Mouse (Mus musculus) cerebellum, adult 11-12 months (tissue): ENCODE measurements around the gene Stil.
"Not testable (repeated sequence)": the region's sequence is repeated elsewhere in the genome, so short reads cannot be mapped to it uniquely, and the experiment has no call there.

Experiments used
- DNase-seq: peaks from one replicate; pipeline ENCODE4 v3.0.0; 2022

The Stil gene

DNA sequence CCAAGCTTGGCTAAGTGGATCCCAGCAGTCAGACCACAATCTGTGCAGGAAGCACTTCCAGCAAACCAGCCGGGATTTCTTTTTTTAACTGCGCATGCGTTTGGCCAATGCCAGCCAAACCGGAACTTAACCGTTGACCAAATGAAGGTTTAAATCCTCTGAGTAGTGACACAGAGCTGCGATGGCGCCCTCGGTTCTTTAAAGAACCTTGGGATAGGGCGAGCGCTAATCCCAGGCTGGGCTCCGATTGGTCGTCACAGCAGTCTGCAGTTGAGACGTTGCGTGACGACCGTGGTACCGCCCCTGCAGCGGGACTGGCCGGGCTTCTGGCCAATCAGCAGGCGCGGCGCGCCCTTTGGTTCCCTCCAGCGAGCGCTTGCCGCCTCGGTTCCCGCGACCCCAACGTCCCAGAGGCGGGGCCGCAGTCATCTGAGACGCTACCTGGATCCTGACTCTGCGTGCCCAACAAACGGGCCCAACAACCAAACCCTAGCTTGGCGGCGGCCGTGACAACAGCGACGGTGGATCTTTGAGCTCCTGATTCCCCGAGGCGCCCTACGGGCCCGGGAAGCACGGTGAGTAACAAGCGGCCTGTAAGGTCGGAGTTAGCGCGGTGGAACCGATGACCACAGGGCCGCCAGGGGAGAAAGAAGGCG, at the start of gene Stil:
TSS of gene Stil (plus strand) at position 387 of the 656 bp plus-strand sequence.
- DNase-seq = peak; percentile 96

DNA sequence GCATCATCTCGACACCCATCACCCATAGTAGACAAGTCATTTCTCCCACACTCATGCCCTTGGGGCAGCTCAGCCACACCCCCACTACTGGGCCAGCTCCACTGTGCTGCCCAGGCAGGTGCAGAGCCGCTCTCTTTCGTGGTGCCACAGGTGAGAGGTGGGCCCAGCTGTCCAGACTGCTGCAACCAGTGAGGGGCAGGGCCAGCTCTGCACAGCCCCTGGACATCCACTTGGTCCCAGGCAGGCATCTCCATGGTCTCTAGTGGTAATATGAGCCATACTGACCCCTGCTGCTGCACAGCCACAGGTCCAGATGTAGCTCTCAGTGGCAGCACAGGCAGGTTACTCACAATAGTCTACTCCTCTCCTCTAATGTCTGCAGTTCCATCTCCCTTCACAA, 46.8 kb upstream of the Stil start:
- DNase-seq = no peak

- DNase-seq = no peak
These were observed 42.6 kb upstream of the Stil start for GRCm38 (mm10) chr4:114957403-114957802.

- no peak for DNase-seq
These were observed 41.7 kb upstream of the Stil start for GRCm38 (mm10) chr4:114958231-114958630.

DNA sequence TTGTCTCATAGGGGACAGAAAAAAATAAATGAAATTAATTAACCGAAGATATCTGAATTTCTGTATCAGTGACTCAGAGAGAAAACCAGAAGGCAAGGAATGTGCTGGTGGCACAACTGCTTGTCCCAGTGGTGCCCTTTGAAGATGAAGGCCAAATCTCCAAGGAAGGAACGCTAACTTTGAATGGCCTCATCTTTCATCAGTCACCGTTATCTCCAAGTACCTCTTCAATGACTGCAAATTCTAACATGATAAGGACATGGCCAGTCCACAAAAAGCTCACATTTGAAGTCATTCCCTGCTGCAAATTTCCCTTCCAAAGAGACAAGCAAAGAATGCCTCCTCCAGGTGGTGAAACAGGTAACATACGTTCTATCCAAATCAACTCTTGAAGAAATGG, 41.2 kb upstream of the Stil start:
- no peak for DNase-seq

DNA sequence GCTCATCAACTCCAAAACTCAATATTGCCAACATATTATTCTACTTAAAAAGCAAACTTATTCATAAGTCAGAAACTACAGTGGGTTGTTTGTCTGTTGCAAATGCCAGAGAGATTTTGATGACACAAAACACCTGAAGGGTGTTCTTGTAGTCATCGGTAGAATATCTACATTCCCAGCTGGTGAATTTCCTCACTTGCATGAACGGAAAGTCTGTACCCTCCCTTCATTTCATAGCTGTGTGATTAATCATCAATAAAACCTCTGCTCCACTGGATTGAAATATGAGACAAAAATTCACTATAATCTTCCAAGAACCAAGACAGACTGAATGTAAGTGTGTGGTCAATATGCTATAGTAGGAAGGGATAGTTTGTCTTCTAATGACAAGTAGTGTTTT, 40.4 kb upstream of the Stil start:
- no peak for DNase-seq

DNA sequence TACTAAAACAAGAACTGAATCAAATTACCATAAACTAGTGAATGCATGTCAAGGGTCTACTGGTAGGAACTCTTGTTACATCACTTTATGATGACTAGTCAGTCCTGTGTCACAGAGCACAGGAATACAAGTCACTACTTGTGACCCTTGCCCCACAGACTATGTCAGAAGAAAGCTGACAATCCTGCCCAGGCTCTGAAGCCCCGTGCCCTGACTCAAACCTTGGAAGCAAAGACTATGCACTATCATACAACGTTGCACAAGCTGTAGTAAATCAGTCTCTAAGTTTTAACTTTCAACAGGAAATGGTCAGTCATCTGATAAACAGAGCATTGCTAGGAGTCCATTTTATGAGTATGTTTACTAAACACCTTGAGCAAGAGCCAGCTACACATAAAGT, 39.1 kb upstream of the Stil start:
- not testable (repeated sequence) for DNase-seq

GRCm38 (mm10) chr4:114970736-114971135, 29.2 kb upstream of the Stil start:
- no peak for DNase-seq

DNA sequence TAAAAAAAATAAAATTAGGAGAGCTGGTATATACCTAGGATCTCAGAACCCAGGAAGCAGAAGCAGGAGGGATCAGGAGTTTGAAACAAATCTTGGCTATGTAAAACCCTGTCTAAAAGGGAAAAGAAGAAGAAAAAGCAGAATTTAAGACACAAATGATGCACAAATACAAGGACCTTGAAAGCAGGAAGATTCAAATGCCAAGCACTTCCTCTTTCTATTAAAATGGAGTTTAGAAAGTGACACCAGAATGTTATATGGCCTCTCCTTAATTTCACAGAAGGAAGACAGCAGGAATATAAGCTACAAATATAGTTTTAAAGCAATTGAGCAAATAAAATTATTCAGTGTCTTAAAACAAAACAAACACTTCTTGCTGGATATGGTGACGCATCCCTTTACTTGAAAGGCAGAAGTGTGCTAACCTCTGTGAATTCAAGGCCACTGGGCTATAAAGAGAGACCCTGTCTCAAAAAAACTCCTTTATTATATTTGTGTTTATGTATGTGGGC, 26.7 kb upstream of the Stil start:
- no peak for DNase-seq

GRCm38 (mm10) chr4:114982619-114983018, 17.3 kb upstream of the Stil start:
- no peak for DNase-seq

- no peak for DNase-seq
These were observed 16.9 kb upstream of the Stil start for GRCm38 (mm10) chr4:114983020-114983419.

DNA sequence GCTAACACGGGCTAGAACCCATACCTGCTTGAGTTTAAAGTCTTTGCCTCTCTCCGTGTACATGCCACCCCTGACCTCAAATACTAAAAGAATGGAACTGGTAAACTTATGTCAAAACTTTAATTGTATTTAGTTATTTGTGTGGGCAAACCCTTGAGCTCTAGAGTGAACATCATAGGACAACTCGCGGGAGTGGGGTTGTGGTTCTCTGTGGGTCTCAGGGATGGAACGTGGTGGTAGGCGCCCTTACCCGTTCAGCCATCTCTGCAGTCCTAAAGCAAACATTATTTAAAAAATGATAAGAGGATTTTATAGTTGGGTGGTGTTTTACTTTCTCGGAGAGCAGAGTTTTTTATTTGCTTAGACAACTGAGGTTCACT, 13.8 kb upstream of the Stil start:
- no peak for DNase-seq

DNA sequence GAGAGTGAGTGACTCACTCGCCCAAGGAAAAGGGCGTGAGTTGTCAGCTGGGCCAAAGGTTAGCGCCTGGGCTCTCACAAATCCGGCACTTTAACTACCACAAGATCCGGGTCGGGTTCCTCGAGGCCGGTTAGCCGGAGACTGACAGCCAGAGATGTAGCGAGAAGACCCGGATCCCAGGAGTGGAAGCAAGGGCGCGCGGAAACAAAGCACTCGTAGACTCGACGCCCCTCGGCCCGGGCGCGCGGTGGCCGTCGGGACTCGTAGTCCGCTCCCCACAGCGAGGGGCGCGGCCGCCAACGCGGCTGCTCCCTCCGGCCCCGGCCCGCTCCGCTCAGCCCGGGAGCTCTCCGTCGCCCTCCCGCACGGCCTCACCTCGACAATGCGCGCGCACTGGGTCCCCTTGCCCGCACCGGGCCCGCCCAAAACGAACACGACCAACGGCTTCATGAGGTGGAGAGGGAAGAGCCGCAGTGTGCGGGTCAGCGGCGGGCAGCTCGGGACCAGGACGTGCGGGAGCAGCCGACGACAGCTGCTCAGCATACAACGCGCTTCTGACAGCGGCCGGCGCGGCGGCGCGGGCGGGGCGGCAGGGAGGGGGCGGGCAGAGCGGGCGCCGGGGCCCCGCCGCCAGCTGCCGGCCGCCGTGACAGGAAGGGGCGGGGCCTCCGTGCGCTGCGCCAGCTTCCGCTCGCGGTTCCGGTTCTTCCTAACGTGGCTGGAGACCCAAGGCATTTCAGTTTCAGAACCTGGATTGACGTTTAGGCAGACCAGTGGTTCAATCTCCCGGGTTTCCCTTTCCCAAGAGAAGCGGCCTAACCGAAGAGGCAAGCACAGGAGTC, 13.1 kb upstream of the Stil start, which contains the start of gene Cmpk1:
TSS of gene Cmpk1 (minus strand) at position 651 of the 842 bp plus-strand sequence.
- peak; percentile 84 for DNase-seq

- DNase-seq = no peak
These were observed 5.7 kb upstream of the Stil start for GRCm38 (mm10) chr4:114994218-114994617.

- no peak for DNase-seq
These were observed 2.9 kb upstream of the Stil start for GRCm38 (mm10) chr4:114997051-114997450.

- no peak for DNase-seq
These were observed 550 bp upstream of the Stil start for GRCm38 (mm10) chr4:114999445-114999772.

- no peak for DNase-seq
These were observed 453 bp downstream of the Stil start for GRCm38 (mm10) chr4:115000429-115000795.

- no peak for DNase-seq
These were observed 14.3 kb downstream of the Stil start for GRCm38 (mm10) chr4:115014276-115014675.

DNA sequence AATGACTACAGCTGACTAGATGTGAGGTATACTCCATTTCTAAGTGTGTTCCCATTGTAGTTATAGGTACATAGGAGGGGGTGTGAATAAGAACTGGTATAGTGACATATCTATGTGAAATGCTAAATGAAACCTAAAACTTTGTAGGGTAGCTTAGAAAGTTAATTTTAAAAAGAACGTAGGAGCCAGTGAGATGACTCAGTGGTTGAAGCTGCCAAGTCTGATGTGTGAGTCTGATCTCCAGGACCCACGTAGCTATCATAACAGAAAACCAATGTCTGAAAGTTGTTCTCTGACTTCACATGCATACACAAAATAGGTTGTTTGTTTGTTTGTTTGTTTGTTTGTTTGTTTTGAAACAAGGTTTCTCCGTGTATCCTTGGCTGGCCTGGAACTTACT, 20.0 kb downstream of the Stil start:
- no peak for DNase-seq

- no peak for DNase-seq
These were observed 35.1 kb downstream of the Stil start for GRCm38 (mm10) chr4:115035043-115035442.

GRCm38 (mm10) chr4:115038242-115038641, 38.3 kb downstream of the Stil start:
- DNase-seq = no peak

GRCm38 (mm10) chr4:115045621-115046020, 45.7 kb downstream of the Stil start:
- DNase-seq = no peak

GRCm38 (mm10) chr4:115047750-115048149, 47.8 kb downstream of the Stil start:
- DNase-seq = no peak

DNA sequence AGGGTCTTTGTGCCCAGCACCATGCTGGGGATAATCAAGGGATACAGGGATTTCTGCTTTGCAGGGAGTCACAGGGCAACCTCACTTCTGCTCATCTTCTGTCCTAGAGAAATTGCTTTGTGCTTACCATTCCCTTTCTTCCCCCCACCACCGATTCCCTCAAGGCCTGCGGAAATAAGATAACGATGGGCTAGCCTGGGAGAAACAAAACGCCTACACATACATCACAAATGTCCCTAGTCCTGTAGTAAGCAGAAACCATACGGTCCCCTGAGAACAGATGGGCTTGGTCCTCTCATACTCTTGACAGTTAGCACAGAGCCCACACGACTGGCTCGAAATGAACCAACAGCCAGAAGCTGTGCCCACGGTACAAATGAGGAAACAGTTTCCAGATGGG, 48.2 kb downstream of the Stil start:
- no peak for DNase-seq
